Mouse (Mus musculus) CH12.LX (cell line): ENCODE data around the gene Bpifb6. TPM values are rescaled to one million over a fixed set of nuclear protein-coding genes. Genes with fewer than 3 reads are reported as not detected.

Experiments used
- DNase-seq: peaks from one replicate; pipeline ENCODE4 v3.0.0-alpha.2; 2013; ENCODE audit errors: extremely low read depth
- H3K27ac ChIP-seq: 2 replicates; pipeline ENCODE4 v1.5.1; 2012; ENCODE audit warnings: low read depth, mild to moderate bottlenecking, control low read depth, moderate library complexity; ENCODE audit not compliant: insufficient read depth
- H3K27me3 ChIP-seq: replicated peaks from 2 replicates; pipeline ENCODE3; 2012; ENCODE audit warnings: inconsistent platforms
- H3K36me3 ChIP-seq, 2 experiments: replicated peaks in 1 of 2; 2 replicates each; pipeline versions ENCODE3 to v1.6.1; 2012; ENCODE audit warnings: inconsistent platforms in 1 of 2, low read length in 1 of 2, mild to moderate bottlenecking in 1 of 2, mixed read lengths in 1 of 2, moderate library complexity in 1 of 2; ENCODE audit not compliant: control insufficient read depth in 1 of 2, insufficient read depth in 1 of 2
- H3K4me1 ChIP-seq, 2 experiments: 2 replicates each; pipeline ENCODE4 v1.6.1; 2012; ENCODE audit warnings: inconsistent platforms in 1 of 2, moderate library complexity in 1 of 2; ENCODE audit not compliant: insufficient read depth in 2 of 2, control insufficient read depth in 1 of 2
- H3K4me2 ChIP-seq: 2 replicates; pipeline ENCODE4 v1.6.1; 2012; ENCODE audit warnings: low read depth, mild to moderate bottlenecking, control low read depth; ENCODE audit not compliant: poor library complexity, insufficient read depth, severe bottlenecking
- H3K4me3 ChIP-seq, 3 experiments: fragments of 150-350 bp in 1 of 3; sonication (generic) in 1 of 3; replicated peaks in 1 of 3; 2 replicates each; pipeline versions ENCODE3 to v1.5.1; 2011 to 2012; ENCODE audit warnings: low read depth in 2 of 3, low read length in 2 of 3, mild to moderate bottlenecking in 2 of 3, moderate library complexity in 2 of 3, control low read depth in 1 of 3, improper control_type of control experiment in 1 of 3, inconsistent platforms in 1 of 3, mixed read lengths in 1 of 3; ENCODE audit not compliant: poor library complexity in 1 of 3
- H3K79me2 ChIP-seq: replicated peaks from 2 replicates; pipeline ENCODE4 v1.6.1; 2012; ENCODE audit warnings: mild to moderate bottlenecking, moderate library complexity; ENCODE audit not compliant: control insufficient read depth, poor library complexity, insufficient read depth, severe bottlenecking; ENCODE audit errors: extremely low read depth
- H3K9ac ChIP-seq: 2 replicates; pipeline ENCODE4 v1.6.1; 2012; ENCODE audit warnings: low read depth, mild to moderate bottlenecking, control low read depth, moderate library complexity; ENCODE audit not compliant: insufficient read depth
- H3K9me3 ChIP-seq: replicated peaks from 2 replicates; pipeline ENCODE3; 2012; ENCODE audit warnings: low read length, inconsistent platforms, mixed read lengths
- E2F4 ChIP-seq: IDR thresholded peaks from 2 replicates; pipeline ENCODE4 v1.6.1; 2011; ENCODE audit warnings: low read depth, low read length, improper control_type of control experiment; ENCODE audit not compliant: insufficient replicate concordance
- ELF1 ChIP-seq: IDR thresholded peaks from 2 replicates; pipeline ENCODE4 v1.6.1; 2014; ENCODE audit warnings: low read depth, mild to moderate bottlenecking, inconsistent platforms, low read length, improper control_type of control experiment
- EP300 ChIP-seq: IDR thresholded peaks from 2 replicates; pipeline ENCODE4 v1.6.1; 2011; ENCODE audit warnings: low read length, improper control_type of control experiment
- GABPA ChIP-seq: IDR thresholded peaks from 2 replicates; pipeline ENCODE4 v1.6.1; 2012; ENCODE audit warnings: low read depth, low read length, improper control_type of control experiment, inconsistent platforms; ENCODE audit not compliant: insufficient replicate concordance
- JUN ChIP-seq: IDR thresholded peaks from 2 replicates; pipeline ENCODE4 v1.6.1; 2011; ENCODE audit warnings: low read depth, mild to moderate bottlenecking, low read length, improper control_type of control experiment, moderate library complexity; ENCODE audit not compliant: insufficient read depth
- MAFK ChIP-seq: IDR thresholded peaks from 2 replicates; pipeline ENCODE4 v1.6.1; 2011; ENCODE audit warnings: low read length, improper control_type of control experiment; ENCODE audit not compliant: insufficient replicate concordance
- MEF2A ChIP-seq: IDR thresholded peaks from 2 replicates; pipeline ENCODE4 v1.6.1; 2014; ENCODE audit warnings: low read depth, mild to moderate bottlenecking, inconsistent platforms, low read length, improper control_type of control experiment, borderline replicate concordance
- MXI1 ChIP-seq: IDR thresholded peaks from 2 replicates; pipeline ENCODE4 v1.6.1; 2011; ENCODE audit warnings: mild to moderate bottlenecking, low read depth, low read length, improper control_type of control experiment
- MYC ChIP-seq: IDR thresholded peaks from 2 replicates; pipeline ENCODE4 v1.6.1; 2011; ENCODE audit warnings: low read depth, mild to moderate bottlenecking, improper control_type of control experiment, low read length
- NELFE ChIP-seq: IDR thresholded peaks from 2 replicates; pipeline ENCODE4 v1.6.1; 2011; ENCODE audit warnings: low read depth, low read length, improper control_type of control experiment
- POLR2AphosphoS2 ChIP-seq: IDR thresholded peaks from 2 replicates; pipeline ENCODE4 v1.6.1; 2011; ENCODE audit warnings: low read depth, low read length, improper control_type of control experiment
- RAD21 ChIP-seq: IDR thresholded peaks from 2 replicates; pipeline ENCODE4 v1.6.1; 2011; ENCODE audit warnings: low read depth, mild to moderate bottlenecking, low read length, improper control_type of control experiment, moderate library complexity
- RCOR1 ChIP-seq: conservative IDR thresholded peaks from 2 replicates; pipeline ENCODE4 v1.6.1; 2012; ENCODE audit warnings: low read depth, mild to moderate bottlenecking, inconsistent platforms, low read length, improper control_type of control experiment
- SIN3A ChIP-seq: IDR thresholded peaks from 2 replicates; pipeline ENCODE4 v1.6.1; 2012; ENCODE audit warnings: low read length, improper control_type of control experiment, inconsistent platforms
- SMC3 ChIP-seq: IDR thresholded peaks from 2 replicates; pipeline ENCODE4 v1.6.1; 2011; ENCODE audit warnings: low read depth, low read length, improper control_type of control experiment
- TBP ChIP-seq: conservative IDR thresholded peaks from 2 replicates; pipeline ENCODE4 v1.6.1; 2011; ENCODE audit warnings: low read depth, low read length, improper control_type of control experiment
- USF2 ChIP-seq: conservative IDR thresholded peaks from 2 replicates; pipeline ENCODE4 v1.6.1; 2011; ENCODE audit warnings: low read depth, low read length, improper control_type of control experiment
- ZC3H11A ChIP-seq: IDR thresholded peaks from 2 replicates; pipeline ENCODE4 v1.6.1; 2012; ENCODE audit warnings: low read depth, mild to moderate bottlenecking, inconsistent platforms, low read length, improper control_type of control experiment
- dilution Hi-C: fragments of 300-500 bp; cut with MboI; formaldehyde crosslinking; loops from 2 replicates; pipeline ENCODE4 v1.14.3; 2020; ENCODE audit warnings: low sequenced_read_pairs; ENCODE audit not compliant: extremely low pct_unique_long_range_greater_than_20kb, extremely low pct_ligation_motif_present
- in situ Hi-C: fragments of 300-500 bp; cut with MboI; formaldehyde crosslinking; loops from 3 replicates; pipeline ENCODE4 v1.14.3; 2019; ENCODE audit warnings: low sequenced_read_pairs, low pct_ligation_motif_present, low pct_unique_long_range_greater_than_20kb, mixed read lengths
- polyA plus RNA-seq: library from polyadenylated mRNA; unstranded; fragments of >175 nt; gene quantifications from 2 replicates; pipeline ENCODE4 v1.2.1, GENCODE M21; 2012; ENCODE audit warnings: low read depth; ENCODE audit not compliant: insufficient read length
- total RNA-seq, 2 experiments: library from RNA; depleted of rRNA; stranded (reverse); fragments of 300-350 nt in 1 of 2; fragments of >200 nt in 1 of 2; gene quantifications; 2 replicates each; pipeline ENCODE4 v1.2.3; 2012 to 2014

Gene Bpifb6
- total and polyA plus RNA-seq, 3 experiments: not detected

- Histone ChIP-seq H3K9me3 (peaks cover 4% of the 10 kb centered on the region), H3K27ac (no peak overlapping the region), H3K4me2 (no peak overlapping the region), H3K4me3 (no peak overlapping the region), H3K27me3 (peaks cover 78% of the 10 kb centered on the region), H3K79me2 (no peaks in the 10 kb centered on the region), H3K36me3 (no peaks in the 10 kb centered on the region), H3K4me1 (no peaks in the 10 kb centered on the region), H3K9ac (no peak overlapping the region)
- DNase-seq: no peak
- TF ChIP-seq ELF1: no peak
- TF ChIP-seq NELFE: no peak
- in situ Hi-C loops (no loop called here), dilution Hi-C loops (no loop called here)
These were observed 39.5 kb upstream of the Bpifb6 start for GRCm38 (mm10) chr2:153860715-153861114.

- Histone ChIP-seq H3K9ac (no peak overlapping the region), H3K9me3 (peaks cover 4% of the 10 kb centered on the region), H3K4me2 (no peak overlapping the region), H3K27me3 (peaks cover 78% of the 10 kb centered on the region), H3K27ac (no peak overlapping the region), H3K36me3 (no peaks in the 10 kb centered on the region), H3K4me1 (no peaks in the 10 kb centered on the region), H3K4me3 (no peak overlapping the region), H3K79me2 (no peaks in the 10 kb centered on the region)
- dilution Hi-C loops: no loop called here
- in situ Hi-C loops: no loop called here
- DNase-seq: no peak
- TF ChIP-seq RCOR1: no peak
- no peak for TF ChIP-seq SMC3
- no peak for TF ChIP-seq TBP
- TF ChIP-seq EP300: no peak
- TF ChIP-seq SIN3A: no peak
- no peak for TF ChIP-seq ZC3H11A
- TF ChIP-seq E2F4: no peak
- no peak for TF ChIP-seq MYC
- no peak for TF ChIP-seq MXI1
- TF ChIP-seq POLR2AphosphoS2: no peak
- no peak for TF ChIP-seq GABPA
- no peak for TF ChIP-seq USF2
- TF ChIP-seq MAFK: no peak
- no peak for TF ChIP-seq MEF2A
These were observed 38.2 kb upstream of the Bpifb6 start for GRCm38 (mm10) chr2:153861960-153862359.

GRCm38 (mm10) chr2:153870984-153871383 lies 29.2 kb upstream of the Bpifb6 start, which contains the start of gene Sun5:
Gene Sun5, minus strand, starts transcription at chr2:153871084.
- H3K4me2 ChIP-seq: no peak within 1 kb of the TSS
- no peak within 1 kb of the TSS for H3K4me3 ChIP-seq
- no peaks in the 10 kb centered on the region for H3K4me1 ChIP-seq
- in situ Hi-C loops: no loop called here
- dilution Hi-C loops: no loop called here
- H3K9me3 ChIP-seq: no peaks in the 10 kb centered on the region
- H3K36me3 ChIP-seq: no peaks in the 10 kb centered on the region
- DNase-seq: no peak
- peaks cover 76% of the 10 kb centered on the region for H3K27me3 ChIP-seq
- H3K79me2 ChIP-seq: no peaks in the 10 kb centered on the region
- H3K9ac ChIP-seq: no peak within 1 kb of the TSS
- H3K27ac ChIP-seq: no peak within 1 kb of the TSS
- TF ChIP-seq RAD21 (no peak), MAFK (no peak), JUN (no peak)
